Mouse (Mus musculus) intestine, embryonic 16.5 days (tissue): ENCODE data around the gene Suclg2. TPM values are rescaled to one million over a fixed set of nuclear protein-coding genes. Genes with fewer than 3 reads are reported as not detected.
"Not testable (repeated sequence)": the region's sequence is repeated elsewhere in the genome, so short reads cannot be mapped to it uniquely, and the experiment has no call there.

Experiments
- ATAC-seq: fragments of 200-750 bp; cut with Nextera tagmentation; 2 replicates; pipeline ENCODE4 v1.8.0; 2017; ENCODE audit warnings: moderate TSS enrichment, moderate library complexity
- H3K27ac ChIP-seq: fragments of 300-500 bp; sonication (generic); 2 replicates; pipeline ENCODE4 v1.5.1; 2014; ENCODE audit warnings: mild to moderate bottlenecking, low read length
- H3K27me3 ChIP-seq: fragments of 300-500 bp; sonication (generic); replicated peaks from 2 replicates; pipeline ENCODE4 v1.6.1; 2014; ENCODE audit warnings: low read length, control low read depth, mixed read lengths; ENCODE audit not compliant: control insufficient read depth, insufficient read depth
- H3K36me3 ChIP-seq: fragments of 300-500 bp; sonication (generic); 2 replicates; pipeline ENCODE4 v1.6.1; 2014; ENCODE audit warnings: low read length, control low read depth; ENCODE audit not compliant: control insufficient read depth, insufficient read depth
- H3K4me1 ChIP-seq: fragments of 300-500 bp; sonication (generic); 2 replicates; pipeline ENCODE4 v1.6.1; 2014; ENCODE audit warnings: low read length, control low read depth, mixed read lengths; ENCODE audit not compliant: control insufficient read depth, insufficient read depth
- H3K4me2 ChIP-seq: fragments of 300-500 bp; sonication (generic); 2 replicates; pipeline ENCODE4 v1.6.1; 2014; ENCODE audit warnings: low read depth, low read length, control low read depth
- H3K4me3 ChIP-seq: fragments of 300-500 bp; sonication (generic); 2 replicates; pipeline ENCODE4 v1.5.1; 2014; ENCODE audit warnings: mild to moderate bottlenecking, low read length
- H3K9ac ChIP-seq: fragments of 300-500 bp; sonication (generic); 2 replicates; pipeline ENCODE4 v1.6.1; 2014; ENCODE audit warnings: low read depth, low read length
- H3K9me3 ChIP-seq: fragments of 300-500 bp; sonication (generic); 2 replicates; pipeline ENCODE4 v1.6.1; 2016; ENCODE audit warnings: low read length, control low read depth; ENCODE audit not compliant: control insufficient read depth
- WGBS: fragments of 180-500 bp; shearing (Covaris S2); extraction: QIAGEN DNeasy Blood & Tissue Kit; methylation state at CpG from one replicate; pipeline ENCODE4 v1.1.7; 2014; 5-methylcytosine and 5-hydroxymethylcytosine counted together
- polyA plus RNA-seq: library from polyadenylated mRNA; unstranded; fragments of >200 nt; fragmentation: Nextera tagmentation; extraction: Ambion mirVana; gene quantifications from 2 replicates; pipeline ENCODE4 v1.2.1, GENCODE M21; 2015

Gene Suclg2
- polyA plus RNA-seq, 1 experiment from 2014 or later = 130 TPM

- Histone ChIP-seq H3K9me3 (no peaks in the 10 kb centered on the region), H3K27ac (no peak overlapping the region), H3K27me3 (no peaks in the 10 kb centered on the region), H3K36me3 (no peaks in the 10 kb centered on the region), H3K4me2 (no peak overlapping the region), H3K9ac (no peak overlapping the region), H3K4me3 (no peak overlapping the region), H3K4me1 (no peaks in the 10 kb centered on the region)
- 83% methylated on average over 4 of the region's 4 CpGs for WGBS
- ATAC-seq = no peak
These were observed 100.2 kb downstream of the Suclg2 start for GRCm38 (mm10) chr6:95618434-95618833.

GRCm38 (mm10) chr6:95613228-95613627 lies 105.4 kb downstream of the Suclg2 start:
- Histone ChIP-seq H3K4me3 (no peak overlapping the region), H3K9ac (no peak overlapping the region), H3K36me3 (no peaks in the 10 kb centered on the region), H3K27me3 (no peaks in the 10 kb centered on the region), H3K27ac (no peak overlapping the region), H3K4me1 (no peaks in the 10 kb centered on the region), H3K4me2 (no peak overlapping the region), H3K9me3 (no peaks in the 10 kb centered on the region)
- ATAC-seq = no peak
- WGBS = 73% methylated on average over 3 of the region's 3 CpGs

GRCm38 (mm10) chr6:95612412-95613022 lies 106.1 kb downstream of the Suclg2 start:
- no peaks in the 10 kb centered on the region for H3K9me3 ChIP-seq
- no peak overlapping the region for H3K9ac ChIP-seq
- no peak for ATAC-seq
- H3K4me2 ChIP-seq = no peak overlapping the region
- 71% methylated on average over 3 of the region's 3 CpGs for WGBS
- H3K4me1 ChIP-seq = no peaks in the 10 kb centered on the region
- H3K4me3 ChIP-seq = no peak overlapping the region
- no peaks in the 10 kb centered on the region for H3K36me3 ChIP-seq
- no peak overlapping the region for H3K27ac ChIP-seq
- H3K27me3 ChIP-seq = no peaks in the 10 kb centered on the region

- no peak overlapping the region for H3K4me3 ChIP-seq
- H3K36me3 ChIP-seq = no peaks in the 10 kb centered on the region
- no peak overlapping the region for H3K9ac ChIP-seq
- H3K4me2 ChIP-seq = no peak overlapping the region
- no peaks in the 10 kb centered on the region for H3K4me1 ChIP-seq
- ATAC-seq = no peak
- 85% methylated on average over 3 of the region's 3 CpGs for whole genome bisulfite sequencing
- no peaks in the 10 kb centered on the region for H3K27me3 ChIP-seq
- no peaks in the 10 kb centered on the region for H3K9me3 ChIP-seq
- H3K27ac ChIP-seq = no peak overlapping the region
These were observed 107.5 kb downstream of the Suclg2 start for GRCm38 (mm10) chr6:95611059-95611458.

DNA sequence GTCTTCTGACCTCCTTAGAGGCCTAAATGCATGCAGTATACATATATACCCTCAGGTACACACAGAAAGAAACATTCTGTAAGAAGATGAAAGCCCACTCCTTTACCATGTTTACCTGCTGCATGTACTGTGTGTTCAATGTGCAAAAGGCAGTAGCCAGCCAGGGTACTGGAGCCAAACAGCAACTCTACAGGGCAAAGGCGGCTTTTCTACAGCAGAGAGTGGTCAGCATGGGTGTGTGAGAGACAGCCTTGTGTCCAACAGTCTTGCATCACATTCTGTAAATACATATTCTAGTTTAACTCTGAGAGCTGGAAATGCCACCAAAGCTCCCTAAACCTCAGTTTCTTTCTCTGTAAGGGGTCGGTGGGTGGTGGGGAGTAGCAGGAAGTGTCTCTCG lies 110.5 kb downstream of the Suclg2 start:
- WGBS = 81% methylated on average over 3 of the region's 3 CpGs
- H3K4me3 ChIP-seq = no peak overlapping the region

DNA sequence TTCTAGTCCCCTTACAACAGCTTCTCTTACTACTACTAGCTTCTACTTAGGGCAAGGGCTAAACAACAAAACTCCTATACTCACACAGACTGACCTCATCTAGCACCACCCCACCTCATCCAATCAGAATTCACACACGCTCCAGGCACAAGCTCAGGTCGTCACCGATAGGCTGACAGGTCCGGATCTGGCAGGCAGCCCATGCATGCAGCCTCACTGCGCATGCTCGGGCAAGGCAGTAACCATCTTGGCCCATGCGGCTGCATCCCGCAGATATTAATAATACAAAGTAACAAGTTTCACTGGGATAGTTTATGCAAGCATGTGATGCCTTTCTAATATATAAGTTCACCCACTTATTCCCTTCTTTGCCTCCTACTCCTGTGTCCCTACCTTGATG lies 117.9 kb downstream of the Suclg2 start:
- H3K36me3 ChIP-seq, H3K4me2 ChIP-seq, ATAC-seq, H3K4me3 ChIP-seq, H3K27me3 ChIP-seq, H3K27ac ChIP-seq, H3K9me3 ChIP-seq, H3K9ac ChIP-seq, H3K4me1 ChIP-seq: not testable (repeated sequence)
- 90% methylated on average over 8 of the region's 8 CpGs for WGBS

More for the DNA sequence above, 110.5 kb downstream of the Suclg2 start:
- H3K9me3 ChIP-seq = no peaks in the 10 kb centered on the region
- H3K4me2 ChIP-seq = no peak overlapping the region
- no peak for ATAC-seq
- H3K4me1 ChIP-seq = no peaks in the 10 kb centered on the region
- H3K27ac ChIP-seq = no peak overlapping the region
- no peaks in the 10 kb centered on the region for H3K36me3 ChIP-seq
- no peak overlapping the region for H3K9ac ChIP-seq
- H3K27me3 ChIP-seq = no peaks in the 10 kb centered on the region

- Histone ChIP-seq H3K9me3 (no peaks in the 10 kb centered on the region), H3K27me3 (no peaks in the 10 kb centered on the region), H3K4me2 (no peak overlapping the region), H3K4me3 (no peak overlapping the region), H3K27ac (no peak overlapping the region), H3K4me1 (0 out of 2 replicates have a peak, but pooled peaks cover 2% of the 10 kb centered on the region), H3K36me3 (no peaks in the 10 kb centered on the region; the same call in 1 of the 2 replicates), H3K9ac (no peak overlapping the region)
- WGBS = 78% methylated on average over 15 of the region's 15 CpGs
- no peak for ATAC-seq
These were observed 121.5 kb downstream of the Suclg2 start for GRCm38 (mm10) chr6:95596766-95597750.

GRCm38 (mm10) chr6:95595852-95596251 lies 122.7 kb downstream of the Suclg2 start:
- ATAC-seq = no peak
- WGBS = 76% methylated on average over 2 of the region's 2 CpGs
- no peak overlapping the region for H3K4me2 ChIP-seq
- H3K36me3 ChIP-seq = no peaks in the 10 kb centered on the region; the same call in 1 of the 2 replicates
- no peaks in the 10 kb centered on the region for H3K27me3 ChIP-seq
- H3K4me1 ChIP-seq = 0 out of 2 replicates have a peak, but pooled peaks cover 2% of the 10 kb centered on the region
- no peak overlapping the region for H3K27ac ChIP-seq
- H3K9me3 ChIP-seq = no peaks in the 10 kb centered on the region
- no peak overlapping the region for H3K9ac ChIP-seq
- H3K4me3 ChIP-seq = no peak overlapping the region

DNA sequence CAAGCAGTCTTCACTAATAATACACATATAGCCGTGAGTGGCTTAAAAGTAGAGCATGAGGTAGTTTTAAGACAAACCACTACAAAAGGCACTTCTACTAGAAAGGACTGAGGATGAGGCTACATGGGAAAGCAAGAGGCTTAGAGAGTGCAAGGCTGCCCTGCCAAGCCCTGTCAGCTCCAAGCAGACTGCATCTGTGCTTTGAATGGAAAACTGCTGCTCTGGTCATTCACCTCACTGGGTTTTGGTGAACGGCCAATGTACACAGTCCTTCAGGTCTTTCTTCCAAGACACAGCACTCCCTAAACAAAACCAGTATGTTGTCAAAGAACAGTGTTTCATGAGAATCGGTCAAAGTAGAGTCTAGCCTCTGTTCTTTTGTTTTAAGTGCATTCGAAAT lies 124.4 kb downstream of the Suclg2 start:
- Histone ChIP-seq H3K4me3 (no peak overlapping the region), H3K27me3 (no peaks in the 10 kb centered on the region), H3K4me1 (0 out of 2 replicates have a peak, but pooled peaks cover 2% of the 10 kb centered on the region), H3K4me2 (no peak overlapping the region), H3K9me3 (no peaks in the 10 kb centered on the region), H3K27ac (no peak overlapping the region), H3K9ac (no peak overlapping the region), H3K36me3 (no peaks in the 10 kb centered on the region; the same call in 1 of the 2 replicates)
- 83% methylated on average over 4 of the region's 4 CpGs for WGBS
- no peak for ATAC-seq
